Mouse (Mus musculus): ENCODE measurements around the gene Man2c1. TPM values are rescaled to one million over a fixed set of nuclear protein-coding genes. Genes with fewer than 3 reads are reported as not detected.

Gene Man2c1
- polyA plus RNA-seq, 1 experiment: 269 TPM

GRCm38 (mm10) chr9:57138507-57138906 is 8.0 kb downstream of the Man2c1 start:
- no peak overlapping the region for H3K27ac ChIP-seq (ENCODE audit: control insufficient read depth, insufficient read depth, low read length)
- H3K4me1 ChIP-seq (replicated peaks; ENCODE audit: control insufficient read depth, insufficient read depth, low read length): no peaks in the 10 kb centered on the region
- WGBS: 98% methylated on average over 6 of the region's 6 CpGs
- H3K4me3 ChIP-seq (ENCODE audit: control insufficient read depth, insufficient read depth, low read length): no peak overlapping the region
- no peak for TF ChIP-seq CTCF (IDR thresholded peaks at IDR 0.05; ENCODE audit: borderline replicate concordance, control insufficient read depth, extremely low read depth, insufficient read depth, low read length, poor library complexity)
- no peak for TF ChIP-seq POLR2A (IDR thresholded peaks at IDR 0.05; ENCODE audit: control insufficient read depth, extremely low read depth, insufficient read depth, low read length, poor library complexity)
- peaks cover 5% of the 10 kb centered on the region; the same call in 1 of the 2 replicates for H3K36me3 ChIP-seq (ENCODE audit: control insufficient read depth, insufficient read depth, low read length)
- H3K27me3 ChIP-seq (ENCODE audit: control insufficient read depth, insufficient read depth, low read length): no peaks in the 10 kb centered on the region
- no peak for DNase-seq

GRCm38 (mm10) chr9:57139110-57139509 is 8.6 kb downstream of the Man2c1 start:
- WGBS: over 99% methylated on average over 9 of the region's 9 CpGs
- Histone ChIP-seq H3K27ac (ENCODE audit: control insufficient read depth, insufficient read depth, low read length) (no peak overlapping the region), H3K36me3 (ENCODE audit: control insufficient read depth, insufficient read depth, low read length) (peaks cover 12% of the 10 kb centered on the region), H3K27me3 (ENCODE audit: control insufficient read depth, insufficient read depth, low read length) (no peaks in the 10 kb centered on the region), H3K4me1 (replicated peaks; ENCODE audit: control insufficient read depth, insufficient read depth, low read length) (no peaks in the 10 kb centered on the region), H3K4me3 (ENCODE audit: control insufficient read depth, insufficient read depth, low read length) (no peak overlapping the region)
- no peak for TF ChIP-seq CTCF (IDR thresholded peaks at IDR 0.05; ENCODE audit: borderline replicate concordance, control insufficient read depth, extremely low read depth, insufficient read depth, low read length, poor library complexity)
- no peak for TF ChIP-seq POLR2A (IDR thresholded peaks at IDR 0.05; ENCODE audit: control insufficient read depth, extremely low read depth, insufficient read depth, low read length, poor library complexity)
- DNase-seq: no peak

- Histone ChIP-seq H3K4me3 (ENCODE audit: control insufficient read depth, insufficient read depth, low read length) (no peak overlapping the region), H3K36me3 (ENCODE audit: control insufficient read depth, insufficient read depth, low read length) (peaks cover 15% of the 10 kb centered on the region), H3K27ac (ENCODE audit: control insufficient read depth, insufficient read depth, low read length) (no peak overlapping the region), H3K4me1 (replicated peaks; ENCODE audit: control insufficient read depth, insufficient read depth, low read length) (no peaks in the 10 kb centered on the region), H3K27me3 (ENCODE audit: control insufficient read depth, insufficient read depth, low read length) (no peaks in the 10 kb centered on the region)
- no peak for TF ChIP-seq CTCF (IDR thresholded peaks at IDR 0.05; ENCODE audit: borderline replicate concordance, control insufficient read depth, extremely low read depth, insufficient read depth, low read length, poor library complexity)
- no peak for TF ChIP-seq POLR2A (IDR thresholded peaks at IDR 0.05; ENCODE audit: control insufficient read depth, extremely low read depth, insufficient read depth, low read length, poor library complexity)
- DNase-seq: no peak
- WGBS: 93% methylated on average over 5 of the region's 5 CpGs
These were observed 9.1 kb downstream of the Man2c1 start for GRCm38 (mm10) chr9:57139571-57139970.

GRCm38 (mm10) chr9:57141417-57142353 is 11.2 kb downstream of the Man2c1 start:
- TF ChIP-seq POLR2A (IDR thresholded peaks at IDR 0.05; ENCODE audit: control insufficient read depth, extremely low read depth, insufficient read depth, low read length, poor library complexity): no peak
- no peak for TF ChIP-seq CTCF (IDR thresholded peaks at IDR 0.05; ENCODE audit: borderline replicate concordance, control insufficient read depth, extremely low read depth, insufficient read depth, low read length, poor library complexity)
- H3K36me3 ChIP-seq (ENCODE audit: control insufficient read depth, insufficient read depth, low read length): peaks cover 15% of the 10 kb centered on the region

GRCm38 (mm10) chr9:57143212-57143611 is 12.7 kb downstream of the Man2c1 start:
- H3K36me3 ChIP-seq (ENCODE audit: control insufficient read depth, insufficient read depth, low read length): peaks cover 15% of the 10 kb centered on the region

More at GRCm38 (mm10) chr9:57141417-57142353, 11.2 kb downstream of the Man2c1 start:
- H3K4me3 ChIP-seq (ENCODE audit: control insufficient read depth, insufficient read depth, low read length): no peak overlapping the region
- no peak for DNase-seq
- 94% methylated on average over 17 of the region's 17 CpGs for WGBS
- H3K4me1 ChIP-seq (replicated peaks; ENCODE audit: control insufficient read depth, insufficient read depth, low read length): peaks cover 9% of the 10 kb centered on the region
- no peak overlapping the region for H3K27ac ChIP-seq (ENCODE audit: control insufficient read depth, insufficient read depth, low read length)
- H3K27me3 ChIP-seq (ENCODE audit: control insufficient read depth, insufficient read depth, low read length): no peaks in the 10 kb centered on the region

GRCm38 (mm10) chr9:57144830-57145229 is 14.3 kb downstream of the Man2c1 start:
- DNase-seq: no peak
- TF ChIP-seq POLR2A (IDR thresholded peaks at IDR 0.05; ENCODE audit: control insufficient read depth, extremely low read depth, insufficient read depth, low read length, poor library complexity) (no peak), CTCF (IDR thresholded peaks at IDR 0.05; ENCODE audit: borderline replicate concordance, control insufficient read depth, extremely low read depth, insufficient read depth, low read length, poor library complexity) (no peak)
- 98% methylated on average over 8 of the region's 8 CpGs for WGBS
- H3K27ac ChIP-seq (ENCODE audit: control insufficient read depth, insufficient read depth, low read length): no peak overlapping the region
- H3K4me3 ChIP-seq (ENCODE audit: control insufficient read depth, insufficient read depth, low read length): no peak overlapping the region
- peaks cover 15% of the 10 kb centered on the region for H3K36me3 ChIP-seq (ENCODE audit: control insufficient read depth, insufficient read depth, low read length)
- no peaks in the 10 kb centered on the region for H3K27me3 ChIP-seq (ENCODE audit: control insufficient read depth, insufficient read depth, low read length)
- peaks cover 29% of the 10 kb centered on the region for H3K4me1 ChIP-seq (replicated peaks; ENCODE audit: control insufficient read depth, insufficient read depth, low read length)

More at GRCm38 (mm10) chr9:57143212-57143611, 12.7 kb downstream of the Man2c1 start:
- Histone ChIP-seq H3K4me3 (ENCODE audit: control insufficient read depth, insufficient read depth, low read length) (no peak overlapping the region), H3K27me3 (ENCODE audit: control insufficient read depth, insufficient read depth, low read length) (no peaks in the 10 kb centered on the region), H3K27ac (ENCODE audit: control insufficient read depth, insufficient read depth, low read length) (no peak overlapping the region), H3K4me1 (replicated peaks; ENCODE audit: control insufficient read depth, insufficient read depth, low read length) (peaks cover 18% of the 10 kb centered on the region)
- WGBS: 96% methylated on average over 11 of the region's 11 CpGs
- no peak for DNase-seq
- TF ChIP-seq CTCF (IDR thresholded peaks at IDR 0.05; ENCODE audit: borderline replicate concordance, control insufficient read depth, extremely low read depth, insufficient read depth, low read length, poor library complexity) (no peak), POLR2A (IDR thresholded peaks at IDR 0.05; ENCODE audit: control insufficient read depth, extremely low read depth, insufficient read depth, low read length, poor library complexity) (no peak)

Data from thymus, adult 2 months (tissue).